7 mouse cellular contexts compared by ENCODE assay signal in genomic region chr2:91236601-91237510, GRCm38 (mm10). TPM values are rescaled to one million over a fixed set of nuclear protein-coding genes. Genes with fewer than 3 reads are reported as not detected.
DNase-seq lines count a peak whose midpoint lies in the region; ATAC-seq and TF ChIP-seq lines count a peak whose summit lies in the region.

TSS of gene Ddb2 (minus strand) at chr2:91236982.

- ATAC-seq in intestine, postnatal 0 days = peak; percentile 99
- peak; percentile 98 for ATAC-seq in midbrain, embryonic 12.5 days (ENCODE audit: low FRiP score, low read depth)

- H3K4me2 ChIP-seq in intestine, postnatal 0 days (replicated peaks; ENCODE audit: low read depth) = peak within 1 kb of the TSS; percentile 94
- peak within 1 kb of the TSS; percentile 71 for H3K4me2 ChIP-seq in midbrain, embryonic 12.5 days (replicated peaks)

- intact Hi-C loops in left cerebral cortex, postnatal 4 days (cut with DNase I) = no loop called here

- peaks cover 10% of the 10 kb centered on the region for H3K4me1 ChIP-seq in embryonic facial prominence, embryonic 10.5 days
- H3K4me1 ChIP-seq in intestine, postnatal 0 days (replicated peaks; ENCODE audit: control insufficient read depth, insufficient read depth, low read length) = no peaks in the 10 kb centered on the region
- H3K4me1 ChIP-seq in midbrain, embryonic 12.5 days = peaks cover 3% of the 10 kb centered on the region; the same call in 1 of the 2 replicates
- no peaks in the 10 kb centered on the region for H3K4me1 ChIP-seq in small intestine, adult 2 months (ENCODE audit: control insufficient read depth, insufficient read depth, insufficient read length, low read length)

- H3K27ac ChIP-seq in embryonic facial prominence, embryonic 10.5 days (replicated peaks) = peak within 1 kb of the TSS; percentile 89
- peak within 1 kb of the TSS; percentile 73 for H3K27ac ChIP-seq in intestine, postnatal 0 days (ENCODE audit: low read depth, low read length)
- H3K27ac ChIP-seq in midbrain, embryonic 12.5 days (replicated peaks) = peak within 1 kb of the TSS; percentile 83
- H3K27ac ChIP-seq in small intestine, adult 2 months (ENCODE audit: insufficient read depth, low read depth, low read length) = peak within 1 kb of the TSS; percentile 69

- no peak; the same call in 1 of the 2 replicates for TF ChIP-seq CTCF in intestine, postnatal 0 days (IDR thresholded peaks at IDR 0.05; ENCODE audit: low read depth)
- TF ChIP-seq CTCF in small intestine, adult 2 months (IDR thresholded peaks at IDR 0.05; ENCODE audit: extremely low read depth, insufficient read length, insufficient replicate concordance, low read depth, low read length) = 0 out of 2 replicates have a peak, but pooled peaks have one; percentile 26

- no peaks in the 10 kb centered on the region for H3K9me3 ChIP-seq in embryonic facial prominence, embryonic 10.5 days
- no peaks in the 10 kb centered on the region for H3K9me3 ChIP-seq in intestine, postnatal 0 days (ENCODE audit: control insufficient read depth)
- no peaks in the 10 kb centered on the region for H3K9me3 ChIP-seq in midbrain, embryonic 12.5 days

- H3K27me3 ChIP-seq in embryonic facial prominence, embryonic 10.5 days (replicated peaks; ENCODE audit: low read depth, poor library complexity, severe bottlenecking) = no peaks in the 10 kb centered on the region
- H3K27me3 ChIP-seq in intestine, postnatal 0 days (replicated peaks; ENCODE audit: control insufficient read depth, insufficient read depth, low read length) = no peaks in the 10 kb centered on the region
- no peaks in the 10 kb centered on the region for H3K27me3 ChIP-seq in midbrain, embryonic 12.5 days
- no peaks in the 10 kb centered on the region for H3K27me3 ChIP-seq in small intestine, adult 2 months (ENCODE audit: control insufficient read depth, insufficient read depth, low read length)

- peak within 1 kb of the TSS; percentile 67 for H3K4me3 ChIP-seq in embryonic facial prominence, embryonic 10.5 days
- peak within 1 kb of the TSS; percentile 56 for H3K4me3 ChIP-seq in intestine, postnatal 0 days (ENCODE audit: low read depth, low read length)
- H3K4me3 ChIP-seq in midbrain, embryonic 12.5 days = peak within 1 kb of the TSS; percentile 53
- peak within 1 kb of the TSS; percentile 67 for H3K4me3 ChIP-seq in small intestine, adult 2 months (ENCODE audit: low read depth, low read length)

- H3K9ac ChIP-seq in intestine, postnatal 0 days (ENCODE audit: low read depth, low read length) = peak within 1 kb of the TSS; percentile 74
- peak within 1 kb of the TSS; percentile 57 for H3K9ac ChIP-seq in midbrain, embryonic 12.5 days (replicated peaks)

- under 1% methylated on average over 48 of the region's 48 CpGs for WGBS in embryonic facial prominence, embryonic 10.5 days
- under 1% methylated on average over 48 of the region's 48 CpGs for WGBS in intestine, postnatal 0 days
- WGBS in midbrain, embryonic 12.5 days = under 1% methylated on average over 48 of the region's 48 CpGs
- 1% methylated on average over 48 of the region's 48 CpGs for WGBS in small intestine, adult 2 months

- peak; percentile 64; the same call in 1 of the 2 replicates for TF ChIP-seq POLR2A in small intestine, adult 2 months (IDR thresholded peaks at IDR 0.05; ENCODE audit: low read depth, low read length)

- 0 out of 2 replicates have a peak, but pooled peaks cover 7% of the 10 kb centered on the region for H3K36me3 ChIP-seq in embryonic facial prominence, embryonic 10.5 days (replicated peaks)
- peaks cover 6% of the 10 kb centered on the region; the same call in 1 of the 2 replicates for H3K36me3 ChIP-seq in intestine, postnatal 0 days (ENCODE audit: control insufficient read depth, insufficient read depth)
- no peaks in the 10 kb centered on the region for H3K36me3 ChIP-seq in midbrain, embryonic 12.5 days
- no peaks in the 10 kb centered on the region for H3K36me3 ChIP-seq in small intestine, adult 2 months (ENCODE audit: control insufficient read depth, insufficient read depth, low read length)

- peak; percentile 98 for DNase-seq in adrenal gland, postnatal 10 days
- DNase-seq in embryonic facial prominence, embryonic 10.5 days (ENCODE audit: low spot score) = peak; percentile 99
- DNase-seq in gonadal fat pad, adult 2 months (ENCODE audit: low read depth) = peak; percentile 61
- DNase-seq in left cerebral cortex, postnatal 4 days = peak; percentile 98

RNA-seq across cellular contexts. Expression of gene Ddb2, which starts in this region (rescaled TPM):
- 10 to 100 TPM in 1 of 2 experiments, 1 to 10 TPM in 1; 9.2 to 16.3 TPM for total RNA-seq in adrenal gland, postnatal 10 days (2021)
- 9.3 and 9.9 TPM in 2 replicates for polyA plus RNA-seq in embryonic facial prominence, embryonic 10.5 days (2016; fragmentation: Nextera tagmentation; extraction: Ambion mirVana)
- polyA plus RNA-seq in gonadal fat pad, adult 2 months (2012; rRNA removed) = 17.5 and 21.7 TPM in 2 replicates
- polyA plus RNA-seq in intestine, postnatal 0 days (2015; fragmentation: Nextera tagmentation; extraction: Ambion mirVana) = 4.4 and 6.1 TPM in 2 replicates
- total RNA-seq in left cerebral cortex, postnatal 4 days (2021) = 10 to 100 TPM; 12.3 to 12.8 TPM
- polyA plus RNA-seq in midbrain, embryonic 12.5 days (2016; fragmentation: Nextera tagmentation; extraction: Ambion mirVana) = 9.0 and 10.4 TPM in 2 replicates
- 2.1 and 3.3 TPM in 2 replicates for polyA plus RNA-seq in small intestine, adult 2 months (2012; rRNA removed)

Comparison
In these comparisons a context has a peak if more than half of its experiments do, and no peak if none do; other contexts are left out.
1. Peak in every context shown above with its lines: DNase-seq, ATAC-seq, H3K4me3 ChIP-seq and H3K27ac ChIP-seq.